Mouse (Mus musculus): ENCODE data around the gene Tgfbr1. TPM values are rescaled to one million over a fixed set of nuclear protein-coding genes. Genes with fewer than 3 reads are reported as not detected.

Tgfbr1 gene
- polyA plus RNA-seq, 1 experiment from 2014 or later, result 52.2 TPM

Other genes starting within 250 kb of the Tgfbr1 start
- gene Col15a1, start 145.1 kb upstream of the Tgfbr1 start, polyA plus RNA-seq (2015; fragmentation: Nextera tagmentation; extraction: Ambion mirVana), result 19.1 and 19.3 TPM in 2 replicates
- gene Alg2, start 121.1 kb downstream of the Tgfbr1 start, polyA plus RNA-seq (2015; fragmentation: Nextera tagmentation; extraction: Ambion mirVana), result 89.7 and 92.2 TPM in 2 replicates
- 455 and 473 TPM in 2 replicates for gene Sec61b, start 121.4 kb downstream of the Tgfbr1 start, polyA plus RNA-seq (2015; fragmentation: Nextera tagmentation; extraction: Ambion mirVana)